Mouse (Mus musculus) cortical plate, adult 2 months (tissue): ENCODE data around the gene Tspan17.

Source experiments
- CTCF ChIP-seq: fragments of 200-500 bp; IDR thresholded peaks from 2 replicates; pipeline ENCODE4 v1.5.1; 2011; ENCODE audit warnings: mild to moderate bottlenecking, control low read depth, low read length; ENCODE audit not compliant: insufficient read depth; ENCODE audit errors: extremely low read depth
- POLR2A ChIP-seq: fragments of 200-500 bp; IDR thresholded peaks from 2 replicates; pipeline ENCODE4 v1.6.1; 2011; ENCODE audit warnings: mild to moderate bottlenecking, low read length, control low read depth; ENCODE audit not compliant: insufficient read depth; ENCODE audit errors: extremely low read depth

- TF ChIP-seq CTCF (no peak), POLR2A (no peak)
These were observed 31.9 kb upstream of the Tspan17 start for GRCm38 (mm10) chr13:54757093-54757830.
